Mouse (Mus musculus) limb, embryonic 11.5 days (tissue): ENCODE results near the gene Tmem132d. TPM values are rescaled to one million over a fixed set of nuclear protein-coding genes. Genes with fewer than 3 reads are reported as not detected.

ENCODE experiments used
- ATAC-seq: fragments of 200-750 bp; cut with Nextera tagmentation; 2 replicates; pipeline ENCODE4 v1.8.0; 2017; ENCODE audit warnings: low read depth; ENCODE audit not compliant: insufficient number of reproducible peaks, low FRiP score, low TSS enrichment
- DNase-seq: peaks from one replicate; pipeline ENCODE4 v3.0.0-alpha.2; 2015; ENCODE audit warnings: low spot score
- H3K27ac ChIP-seq: fragments of 300-500 bp; sonication (generic); replicated peaks from 2 replicates; pipeline ENCODE4 v1.5.1; 2014; ENCODE audit warnings: low read depth, mild to moderate bottlenecking, low read length
- H3K27me3 ChIP-seq: fragments of 300-500 bp; sonication (generic); 2 replicates; pipeline ENCODE4 v1.6.1; 2014; ENCODE audit warnings: mild to moderate bottlenecking, low read length, mixed read lengths; ENCODE audit not compliant: control insufficient read depth, insufficient read depth
- H3K36me3 ChIP-seq: fragments of 300-500 bp; sonication (generic); 2 replicates; pipeline ENCODE4 v1.6.1; 2014; ENCODE audit warnings: mild to moderate bottlenecking, low read length, moderate library complexity, mixed read lengths; ENCODE audit not compliant: control insufficient read depth, insufficient read depth
- H3K4me1 ChIP-seq: fragments of 300-500 bp; sonication (generic); 2 replicates; pipeline ENCODE4 v1.6.1; 2014; ENCODE audit warnings: low read length, mixed read lengths; ENCODE audit not compliant: control insufficient read depth, insufficient read depth
- H3K4me2 ChIP-seq: fragments of 300-500 bp; sonication (generic); 2 replicates; pipeline ENCODE4 v1.6.1; 2014; ENCODE audit warnings: low read depth, mild to moderate bottlenecking, moderate library complexity; ENCODE audit not compliant: severe bottlenecking
- H3K4me3 ChIP-seq: fragments of 300-500 bp; sonication (generic); 2 replicates; pipeline ENCODE4 v1.5.1; 2014; ENCODE audit warnings: low read depth, low read length
- H3K9ac ChIP-seq: fragments of 300-500 bp; sonication (generic); 2 replicates; pipeline ENCODE4 v1.6.1; 2014; ENCODE audit warnings: mild to moderate bottlenecking, low read length
- H3K9me3 ChIP-seq: fragments of 300-500 bp; sonication (generic); 2 replicates; pipeline ENCODE4 v1.6.1; 2016; ENCODE audit warnings: low read length; ENCODE audit not compliant: control insufficient read depth
- WGBS: fragments of 180-500 bp; shearing (Covaris S2); extraction: QIAGEN DNeasy Blood & Tissue Kit; methylation state at CpG from one replicate; pipeline ENCODE4 v1.1.7; 2014; 5-methylcytosine and 5-hydroxymethylcytosine counted together
- polyA plus RNA-seq: library from polyadenylated mRNA; unstranded; fragments of >200 nt; fragmentation: Nextera tagmentation; extraction: Ambion mirVana; gene quantifications from 2 replicates; pipeline ENCODE4 v1.2.1, GENCODE M21; 2014

The Tmem132d gene
- polyA plus RNA-seq, 1 experiment from 2014 or later = 0.60 TPM

DNA sequence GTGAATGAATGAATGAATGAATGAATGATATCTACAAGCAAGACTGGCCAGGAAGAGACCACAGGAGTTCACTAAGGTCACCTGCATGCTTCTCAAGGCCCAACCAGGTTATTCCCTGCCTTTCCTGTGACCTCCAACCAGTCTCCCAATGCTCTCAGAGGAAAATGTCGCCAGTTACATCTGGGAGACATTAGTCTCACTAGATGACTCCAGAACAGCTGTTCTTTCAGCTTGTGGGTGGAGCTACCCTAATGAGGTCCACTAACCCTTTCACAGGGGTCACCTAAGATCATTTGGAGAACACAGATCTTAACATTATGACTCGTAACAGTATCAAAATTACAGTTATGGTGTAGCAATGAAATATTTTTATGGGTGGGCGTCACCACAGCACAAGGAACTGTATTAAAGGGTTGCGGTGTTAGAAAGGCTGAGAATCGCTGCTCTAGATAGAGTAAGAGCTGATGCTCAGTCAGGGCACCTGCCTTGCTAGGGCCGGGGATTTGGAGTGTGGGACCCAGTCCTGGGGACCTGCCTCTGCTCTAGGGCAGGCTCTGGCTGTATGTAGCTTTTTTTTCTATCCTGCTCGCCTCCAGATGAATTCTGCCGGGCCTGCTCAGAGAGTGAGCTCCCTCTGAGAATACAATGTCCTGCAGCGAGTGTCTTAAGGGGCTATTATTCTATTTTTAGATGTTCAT is 196.1 kb downstream of the Tmem132d start:
- Histone ChIP-seq H3K4me2 (no peak overlapping the region), H3K27ac (no peak overlapping the region), H3K36me3 (no peaks in the 10 kb centered on the region), H3K9ac (no peak overlapping the region), H3K4me3 (no peak overlapping the region), H3K9me3 (no peaks in the 10 kb centered on the region), H3K27me3 (no peaks in the 10 kb centered on the region), H3K4me1 (peaks cover 13% of the 10 kb centered on the region)
- ATAC-seq (peak; percentile 68; the same call in 1 of the 2 replicates), DNase-seq (peak; percentile 45)
- WGBS = 26% methylated on average over 9 of the region's 9 CpGs

DNA sequence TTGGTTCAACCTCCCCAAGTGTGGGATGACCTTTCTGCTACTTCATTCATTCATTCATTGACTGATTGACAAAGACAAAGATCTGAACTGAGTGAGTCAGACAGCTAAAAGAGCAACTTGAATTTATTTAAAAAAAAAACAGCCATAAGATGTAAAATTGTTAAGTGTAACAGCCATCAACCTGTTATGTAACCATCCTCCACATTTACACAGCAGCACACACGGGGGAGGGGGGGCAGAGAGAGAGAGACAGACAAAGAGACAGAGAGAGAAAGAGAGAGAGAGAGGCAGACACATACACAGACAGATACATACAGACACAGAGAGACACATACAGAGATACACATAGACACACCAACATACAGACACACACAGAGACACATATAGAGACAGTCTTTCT is 197.3 kb downstream of the Tmem132d start:
- ATAC-seq = no peak
- Histone ChIP-seq H3K4me1 (peaks cover 13% of the 10 kb centered on the region), H3K9me3 (no peaks in the 10 kb centered on the region), H3K9ac (no peak overlapping the region), H3K27me3 (no peaks in the 10 kb centered on the region), H3K4me2 (no peak overlapping the region), H3K4me3 (no peak overlapping the region), H3K27ac (no peak overlapping the region), H3K36me3 (no peaks in the 10 kb centered on the region)
- WGBS = 64% methylated on average over 1 of the region's 1 CpGs
- no peak for DNase-seq

DNA sequence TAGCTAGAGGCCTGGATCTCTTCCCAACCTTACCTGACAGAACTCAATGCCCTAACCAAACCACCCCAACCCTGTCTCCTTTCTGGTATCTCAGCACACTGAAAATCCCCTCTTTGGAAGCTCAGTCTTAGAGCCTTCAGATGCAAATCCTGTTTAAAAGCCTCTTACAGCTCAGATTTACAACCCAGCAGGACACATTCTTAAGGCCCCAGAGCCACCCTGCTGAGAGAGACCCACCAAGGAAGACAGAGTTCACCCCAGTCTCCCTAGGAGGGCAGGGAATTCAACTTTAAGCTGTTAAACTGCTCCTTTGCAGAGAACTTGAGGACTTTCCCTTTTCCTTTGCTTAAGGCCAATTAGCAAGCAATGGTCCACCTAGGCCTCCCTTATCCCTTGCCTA is 199.8 kb downstream of the Tmem132d start:
- Histone ChIP-seq H3K4me1 (peaks cover 13% of the 10 kb centered on the region), H3K27me3 (no peaks in the 10 kb centered on the region), H3K27ac (no peak overlapping the region), H3K9me3 (no peaks in the 10 kb centered on the region), H3K4me3 (no peak overlapping the region), H3K9ac (no peak overlapping the region), H3K4me2 (no peak overlapping the region), H3K36me3 (no peaks in the 10 kb centered on the region)
- no peak for DNase-seq
- no peak for ATAC-seq

DNA sequence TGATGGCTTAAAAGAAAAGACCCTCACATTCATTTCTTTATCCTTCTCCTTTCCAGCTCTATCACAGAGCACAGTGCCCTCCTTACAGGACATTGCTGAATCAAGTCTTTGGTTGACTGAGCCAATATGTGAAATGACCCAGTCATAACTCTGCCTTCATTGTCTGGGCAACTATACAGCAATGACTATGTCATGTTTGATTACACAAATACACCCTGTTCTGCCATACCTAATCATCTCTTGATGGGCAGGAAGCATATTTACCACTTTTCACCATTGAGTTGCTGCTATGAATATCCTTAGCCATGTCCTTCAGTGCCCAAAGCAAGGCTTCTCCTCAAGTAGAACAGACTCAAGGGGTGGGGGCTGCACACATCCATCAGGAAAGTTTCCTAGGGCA is 214.6 kb downstream of the Tmem132d start:
- DNase-seq (no peak), ATAC-seq (no peak)
- no peaks in the 10 kb centered on the region for H3K9me3 ChIP-seq
- H3K27ac ChIP-seq = no peak overlapping the region
- no peak overlapping the region for H3K4me2 ChIP-seq
- no peak overlapping the region for H3K4me3 ChIP-seq
- no peak overlapping the region for H3K9ac ChIP-seq
- H3K27me3 ChIP-seq = no peaks in the 10 kb centered on the region
- H3K4me1 ChIP-seq = no peaks in the 10 kb centered on the region
- no peaks in the 10 kb centered on the region for H3K36me3 ChIP-seq

DNA sequence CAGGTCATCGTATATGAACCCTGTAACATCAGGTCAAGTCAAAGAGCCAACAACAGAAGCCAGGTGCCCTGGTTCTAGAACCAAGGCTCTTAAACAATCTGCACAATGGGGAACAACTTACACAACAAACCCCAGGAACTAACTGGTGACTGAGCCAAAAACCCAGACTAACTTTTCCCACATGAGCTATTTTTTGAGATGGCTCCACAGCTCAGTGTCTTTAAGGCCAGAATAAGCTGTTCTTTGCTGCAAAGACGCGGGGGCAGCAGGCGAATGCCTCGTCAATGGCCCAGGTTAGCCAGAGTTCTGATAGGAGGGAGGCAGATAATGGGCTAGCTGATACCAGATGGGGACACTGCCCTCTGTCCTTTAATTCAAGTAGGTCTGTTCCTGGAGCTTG is 221.8 kb downstream of the Tmem132d start:
- Histone ChIP-seq H3K27ac (no peak overlapping the region), H3K27me3 (no peaks in the 10 kb centered on the region), H3K9me3 (no peaks in the 10 kb centered on the region), H3K36me3 (no peaks in the 10 kb centered on the region), H3K4me3 (no peak overlapping the region), H3K9ac (no peak overlapping the region), H3K4me1 (no peaks in the 10 kb centered on the region), H3K4me2 (no peak overlapping the region)
- WGBS = 92% methylated on average over 5 of the region's 5 CpGs
- no peak for DNase-seq
- ATAC-seq = no peak

DNA sequence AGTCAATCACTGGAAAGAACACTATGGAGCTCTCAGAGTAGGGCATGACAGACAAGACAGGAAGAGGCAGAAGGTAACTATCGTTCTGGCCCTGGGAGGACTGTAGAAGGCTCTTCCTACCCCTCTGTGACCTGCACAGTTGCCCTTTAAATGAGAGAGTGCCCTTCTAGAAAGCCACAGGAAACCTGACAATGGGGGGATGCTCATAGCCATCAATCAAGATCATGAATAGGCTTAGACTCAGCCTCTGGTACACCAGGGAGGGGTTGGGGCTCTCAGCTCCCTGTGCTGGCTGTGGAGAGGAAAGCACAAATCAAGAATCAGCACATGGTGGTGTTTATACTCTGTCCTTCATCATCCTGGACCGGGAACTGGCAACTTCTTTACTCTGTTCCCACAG is 227.2 kb downstream of the Tmem132d start:
- Histone ChIP-seq H3K4me2 (no peak overlapping the region), H3K9ac (no peak overlapping the region), H3K27me3 (no peaks in the 10 kb centered on the region), H3K27ac (no peak overlapping the region), H3K4me3 (no peak overlapping the region), H3K4me1 (0 out of 2 replicates have a peak, but pooled peaks cover 3% of the 10 kb centered on the region), H3K9me3 (no peaks in the 10 kb centered on the region), H3K36me3 (no peaks in the 10 kb centered on the region)
- 46% methylated on average over 2 of the region's 2 CpGs for WGBS
- no peak for DNase-seq
- ATAC-seq = no peak

DNA sequence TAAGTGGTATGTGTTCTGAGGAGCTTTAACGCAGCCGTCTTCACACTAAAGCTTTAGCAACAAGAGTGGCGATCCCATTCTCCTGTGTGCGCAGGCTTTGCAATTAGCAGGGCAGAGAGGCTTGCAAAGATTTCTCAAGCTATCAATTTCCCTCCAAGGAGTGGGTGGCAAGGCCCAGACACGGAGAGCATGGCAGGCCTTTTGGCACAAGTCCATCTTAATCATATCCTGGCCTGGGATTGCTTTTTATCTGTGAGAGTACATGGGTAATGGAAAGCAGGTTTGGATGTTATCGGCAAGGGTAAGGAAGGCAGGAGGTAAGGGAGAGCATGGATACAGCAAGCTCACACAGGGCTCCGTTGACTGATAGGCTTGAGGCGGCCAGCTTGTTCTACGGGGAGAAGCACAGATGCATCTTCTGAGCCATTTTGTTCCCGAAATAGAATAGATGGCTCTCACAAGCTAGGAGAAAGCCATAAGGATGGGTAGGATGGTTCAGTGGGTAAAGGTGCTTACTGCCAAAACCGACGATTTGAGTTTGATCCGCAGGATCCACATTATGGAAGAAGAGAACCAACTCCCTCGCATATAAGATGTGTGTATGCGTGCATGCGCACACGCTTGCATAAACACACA is 228.1 kb downstream of the Tmem132d start:
- WGBS = 85% methylated on average over 17 of the region's 17 CpGs

DNA sequence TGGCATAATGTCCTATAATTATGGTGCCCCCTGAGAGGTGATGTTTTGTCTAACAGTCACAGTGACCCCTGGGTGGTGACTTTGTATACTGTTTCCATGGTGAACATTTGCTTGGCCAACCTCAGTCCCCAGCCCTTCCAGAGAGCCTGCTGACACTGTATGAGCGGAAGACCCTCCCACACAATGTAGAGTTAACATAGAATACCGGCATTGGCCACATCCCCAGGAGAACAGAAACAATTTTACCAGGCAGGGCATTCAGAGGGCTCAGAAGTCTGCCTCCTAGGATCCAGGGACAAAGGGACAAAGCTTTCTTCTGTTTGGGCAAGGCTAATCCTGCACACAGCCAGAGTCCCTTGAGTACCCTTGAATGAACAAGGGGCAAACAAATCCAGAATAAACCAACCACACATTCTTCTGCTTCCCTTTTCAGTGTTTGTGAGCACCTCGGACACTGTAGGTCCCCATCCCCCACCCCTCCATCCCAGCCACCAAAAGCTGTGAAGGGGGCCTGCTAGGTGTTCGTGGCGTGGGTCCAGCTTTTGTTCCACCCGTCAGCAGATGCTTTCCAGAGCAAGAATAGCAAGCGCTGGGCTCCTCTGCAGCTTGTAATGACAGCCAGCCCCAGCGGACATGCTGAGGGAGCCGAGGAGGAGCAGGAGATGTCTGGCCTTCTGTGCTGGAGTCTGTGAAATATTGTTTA is 228.8 kb downstream of the Tmem132d start:
- Histone ChIP-seq H3K4me1 (0 out of 2 replicates have a peak, but pooled peaks cover 3% of the 10 kb centered on the region), H3K4me3 (no peak overlapping the region), H3K9me3 (no peaks in the 10 kb centered on the region), H3K27ac (no peak overlapping the region; the same call in 1 of the 2 replicates), H3K4me2 (no peak overlapping the region), H3K27me3 (no peaks in the 10 kb centered on the region), H3K9ac (no peak overlapping the region), H3K36me3 (no peaks in the 10 kb centered on the region)
- ATAC-seq = no peak
- no peak for DNase-seq
- WGBS = 48% methylated on average over 9 of the region's 9 CpGs

More for the DNA sequence above, 228.1 kb downstream of the Tmem132d start:
- no peaks in the 10 kb centered on the region for H3K36me3 ChIP-seq
- H3K4me3 ChIP-seq = no peak overlapping the region
- no peak overlapping the region for H3K4me2 ChIP-seq
- no peaks in the 10 kb centered on the region for H3K9me3 ChIP-seq
- no peak overlapping the region for H3K9ac ChIP-seq
- H3K27me3 ChIP-seq = no peaks in the 10 kb centered on the region
- ATAC-seq = no peak
- H3K4me1 ChIP-seq = 0 out of 2 replicates have a peak, but pooled peaks cover 3% of the 10 kb centered on the region
- H3K27ac ChIP-seq = no peak overlapping the region; the same call in 1 of the 2 replicates
- DNase-seq = no peak
